Mouse (Mus musculus) spleen, adult 12 weeks (tissue): ENCODE data around the gene Gm13078.

Experiments used
- DNase-seq: peaks from one replicate; pipeline ENCODE4 v3.0.0; 2022; ENCODE audit warnings: low spot score

Gm13078 gene

DNA sequence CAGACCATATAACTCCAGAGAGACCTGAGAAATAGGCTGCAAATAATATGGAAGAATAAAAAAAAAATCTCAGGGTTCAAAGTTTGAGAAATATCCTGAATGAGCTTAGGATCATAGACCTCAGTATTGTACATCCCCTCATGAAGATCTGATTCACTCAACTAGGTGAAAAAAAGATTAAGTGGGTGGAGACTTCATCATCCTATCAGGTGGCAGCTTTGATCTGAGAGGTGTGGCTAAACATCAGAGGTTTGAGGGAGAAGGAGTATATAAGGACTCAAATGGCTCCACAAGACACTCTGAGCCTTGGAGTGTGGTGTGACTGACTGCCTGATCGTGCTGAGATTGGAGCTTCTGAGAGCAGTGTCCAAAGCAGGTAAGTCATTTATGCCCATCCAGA lies at the start of gene Gm13078:
Gm13078 (plus strand) TSS at position 301 of the 400 bp plus-strand sequence.
- DNase-seq: no peak

DNA sequence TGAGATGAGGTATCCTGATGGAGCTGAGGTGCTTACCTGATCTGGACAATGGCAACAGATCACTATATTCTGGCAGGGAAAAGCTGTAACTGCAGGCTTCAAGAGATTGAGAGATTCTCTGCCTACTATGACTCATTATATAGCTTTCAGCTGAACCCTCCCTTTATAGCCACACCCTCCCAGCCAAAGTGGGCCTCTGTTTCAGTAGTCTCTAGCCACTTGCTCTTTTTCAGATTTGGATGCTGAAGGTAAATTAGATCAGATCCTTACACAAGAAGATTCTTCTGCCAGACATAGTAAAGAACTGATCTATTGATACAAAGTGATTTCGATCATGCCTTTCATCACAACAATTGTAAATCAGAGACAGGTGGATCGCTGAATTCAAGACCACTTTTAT lies 16.6 kb upstream of the Gm13078 start, which contains the start of gene Gm13089:
Gm13089 (minus strand) TSS at position 101 of the 400 bp plus-strand sequence.
- DNase-seq: no peak
